17 mouse cellular contexts compared by ENCODE assay signal in the genomic region with DNA sequence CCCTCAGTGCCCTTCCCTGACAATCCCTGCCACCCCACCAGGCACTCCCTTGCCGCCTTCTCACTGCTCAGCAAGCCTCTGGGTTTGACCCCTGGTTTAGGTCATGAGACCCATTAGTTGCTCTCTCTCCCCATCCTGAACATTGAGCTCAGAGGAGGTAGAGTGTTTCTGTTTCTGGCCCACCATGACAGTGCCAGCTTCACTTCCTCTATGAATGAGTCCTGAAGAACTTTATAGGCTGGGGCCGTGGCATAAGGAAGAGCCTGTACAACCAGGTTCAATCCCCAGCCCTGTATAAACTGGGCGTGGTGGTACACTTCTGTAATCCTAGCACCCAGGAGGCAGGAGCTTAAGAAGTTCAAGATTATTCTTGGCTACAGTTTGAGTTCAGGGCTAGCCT. TPM values are rescaled to one million over a fixed set of nuclear protein-coding genes. Genes with fewer than 3 reads are reported as not detected.
A peak's percentile ranks its signal among the peaks of the same experiment; 100 is the strongest.
DNase-seq lines count a peak whose midpoint lies in the region; ATAC-seq and TF ChIP-seq lines count a peak whose summit lies in the region.
"Had no signal": no experiment of that assay in that cellular context is flagged by ENCODE, and none has a peak within 500 bp of the region (broad histone marks: within the 10 kb centered on the region; RNA-seq: fewer than 3 reads in every experiment).

No protein-coding gene starts in this region.

- no peaks in the 10 kb centered on the region for H3K9me3 ChIP-seq in heart, embryonic 10.5 days
- H3K9me3 ChIP-seq in liver, embryonic 15.5 days (replicated peaks): no peaks in the 10 kb centered on the region
- no peaks in the 10 kb centered on the region for H3K9me3 ChIP-seq in stomach, postnatal 0 days (ENCODE audit: control insufficient read depth, low read length)
- no peaks in the 10 kb centered on the region for H3K9me3 ChIP-seq in limb, embryonic 10.5 days (replicated peaks)
- H3K9me3 ChIP-seq: embryonic facial prominence, embryonic 13.5 days; forebrain, embryonic 13.5 days; heart, embryonic 12.5 days had no signal

- ATAC-seq in liver, embryonic 15.5 days (ENCODE audit: insufficient read depth): no peak
- ATAC-seq in monocyte, adult 5-6 weeks (replicated peaks; ENCODE audit: insufficient number of reproducible peaks, low FRiP score, low TSS enrichment, poor library complexity, severe bottlenecking): peak; percentile 19; the same call in 1 of the 2 replicates
- no peak for ATAC-seq in stomach, postnatal 0 days (ENCODE audit: low FRiP score, low TSS enrichment)
- ATAC-seq: forebrain, embryonic 13.5 days; intestine, embryonic 16.5 days had no signal

- TF ChIP-seq EP300 in stomach, postnatal 0 days (optimal IDR thresholded peaks at IDR 0.05): no peak

- no peak for TF ChIP-seq POLR2A in spleen, adult 2 months (IDR thresholded peaks at IDR 0.05; ENCODE audit: low read depth, low read length)

- H3K9ac ChIP-seq in liver, embryonic 15.5 days: 0 out of 2 replicates have a peak overlapping the region, but pooled peaks have one; percentile 65
- no peak overlapping the region for H3K9ac ChIP-seq in stomach, postnatal 0 days (ENCODE audit: low read length)
- H3K9ac ChIP-seq: embryonic facial prominence, embryonic 13.5 days; forebrain, embryonic 13.5 days; heart, embryonic 12.5 days; hindbrain, embryonic 14.5 days had no signal

- H3K4me3 ChIP-seq in heart, embryonic 10.5 days: no peak overlapping the region
- no peak overlapping the region for H3K4me3 ChIP-seq in spleen, adult 2 months (ENCODE audit: extremely low read depth, insufficient read depth, insufficient read length)
- H3K4me3 ChIP-seq in liver, embryonic 15.5 days (replicated peaks): no peak overlapping the region
- no peak overlapping the region for H3K4me3 ChIP-seq in stomach, postnatal 0 days (ENCODE audit: low read depth, low read length)
- H3K4me3 ChIP-seq in limb, embryonic 10.5 days: no peak overlapping the region
- H3K4me3 ChIP-seq: embryonic facial prominence, embryonic 13.5 days; forebrain, embryonic 13.5 days; heart, adult 2 months; heart, embryonic 12.5 days had no signal

- no peak for TF ChIP-seq CTCF in spleen, adult 2 months (IDR thresholded peaks at IDR 0.05; ENCODE audit: extremely low read depth, insufficient read depth, insufficient read length, insufficient replicate concordance)
- no peak for TF ChIP-seq CTCF in stomach, postnatal 0 days (IDR thresholded peaks at IDR 0.05; ENCODE audit: low read depth)

- 84% methylated on average over 3 of the region's 3 CpGs for WGBS in heart, embryonic 10.5 days
- 83% methylated on average over 3 of the region's 3 CpGs for WGBS in spleen, adult 2 months
- 68% methylated on average over 3 of the region's 3 CpGs for WGBS in liver, embryonic 15.5 days (ENCODE audit: insufficient replicate concordance)
- 81% methylated on average over 3 of the region's 3 CpGs for WGBS in stomach, postnatal 0 days
- 83% methylated on average over 3 of the region's 3 CpGs for WGBS in limb, embryonic 10.5 days

- no peaks in the 10 kb centered on the region for H3K27me3 ChIP-seq in heart, embryonic 10.5 days (ENCODE audit: insufficient read depth, poor library complexity, severe bottlenecking)
- H3K27me3 ChIP-seq in spleen, adult 2 months (ENCODE audit: control insufficient read depth, insufficient read depth, low read length): no peaks in the 10 kb centered on the region
- H3K27me3 ChIP-seq in liver, embryonic 15.5 days: no peaks in the 10 kb centered on the region
- H3K27me3 ChIP-seq in stomach, postnatal 0 days (ENCODE audit: control insufficient read depth, insufficient read depth, low read length): no peaks in the 10 kb centered on the region
- no peaks in the 10 kb centered on the region for H3K27me3 ChIP-seq in limb, embryonic 10.5 days (ENCODE audit: low read depth, poor library complexity, severe bottlenecking)
- H3K27me3 ChIP-seq: embryonic facial prominence, embryonic 13.5 days; forebrain, embryonic 13.5 days; heart, embryonic 12.5 days had no signal

- H3K27ac ChIP-seq in heart, embryonic 10.5 days: 0 out of 2 replicates have a peak overlapping the region, but pooled peaks have one; percentile 83
- peak overlapping the region; percentile 25; the same call in 1 of the 2 replicates for H3K27ac ChIP-seq in spleen, adult 2 months (ENCODE audit: insufficient read depth, low read length)
- peak overlapping the region; percentile 99 for H3K27ac ChIP-seq in liver, embryonic 15.5 days (replicated peaks)
- H3K27ac ChIP-seq in stomach, postnatal 0 days (replicated peaks): no peak overlapping the region
- H3K27ac ChIP-seq in limb, embryonic 10.5 days: no peak overlapping the region
- H3K27ac ChIP-seq: embryonic facial prominence, embryonic 13.5 days; forebrain, embryonic 13.5 days; heart, adult 2 months; hindbrain, embryonic 14.5 days had no signal

- no peak for DNase-seq in heart, embryonic 10.5 days (ENCODE audit: low spot score)
- no peak for DNase-seq in heart, postnatal 4 days
- DNase-seq in spleen, adult 2 months (ENCODE audit: low read depth in 1 of 2, low spot score in 2 of 2): no peak
- no peak for DNase-seq in spleen, postnatal 10 days (ENCODE audit: low spot score in 2 of 2)
- no peak for DNase-seq in stomach, postnatal 0 days (ENCODE audit: low spot score)
- no peak for DNase-seq in limb, embryonic 10.5 days (ENCODE audit: low spot score)
- DNase-seq: adrenal gland, postnatal 25 days; cerebellum, adult 8-10 months; cerebellum, postnatal 14 days; heart, adult 2 months had no signal

- H3K4me1 ChIP-seq in heart, embryonic 10.5 days: peaks cover 61% of the 10 kb centered on the region
- peaks cover 47% of the 10 kb centered on the region for H3K4me1 ChIP-seq in spleen, adult 2 months (ENCODE audit: control insufficient read depth, insufficient read depth, insufficient read length)
- H3K4me1 ChIP-seq in liver, embryonic 15.5 days (replicated peaks): peaks cover 97% of the 10 kb centered on the region
- no peaks in the 10 kb centered on the region for H3K4me1 ChIP-seq in stomach, postnatal 0 days (replicated peaks; ENCODE audit: control insufficient read depth, insufficient read depth)
- peaks cover 17% of the 10 kb centered on the region; the same call in 1 of the 2 replicates for H3K4me1 ChIP-seq in limb, embryonic 10.5 days
- H3K4me1 ChIP-seq: forebrain, embryonic 13.5 days had no signal

- H3K4me2 ChIP-seq in liver, embryonic 15.5 days: no peak overlapping the region
- no peak overlapping the region for H3K4me2 ChIP-seq in stomach, postnatal 0 days (replicated peaks; ENCODE audit: low read depth)
- H3K4me2 ChIP-seq: embryonic facial prominence, embryonic 13.5 days; forebrain, embryonic 13.5 days; heart, embryonic 12.5 days; hindbrain, embryonic 14.5 days had no signal

- peaks cover 5% of the 10 kb centered on the region for H3K36me3 ChIP-seq in heart, embryonic 10.5 days
- H3K36me3 ChIP-seq in spleen, adult 2 months (ENCODE audit: control insufficient read depth, insufficient read depth, low read length): peaks cover 5% of the 10 kb centered on the region; the same call in 1 of the 2 replicates
- H3K36me3 ChIP-seq in liver, embryonic 15.5 days (replicated peaks): peaks cover 23% of the 10 kb centered on the region
- H3K36me3 ChIP-seq in stomach, postnatal 0 days (ENCODE audit: control insufficient read depth, insufficient read depth, low read length): no peaks in the 10 kb centered on the region
- peaks cover 6% of the 10 kb centered on the region; the same call in 1 of the 2 replicates for H3K36me3 ChIP-seq in limb, embryonic 10.5 days

RNA-seq across cellular contexts. Expression of gene Rbm38, which starts 20.5 kb away (rescaled TPM):
- 156 and 188 TPM in 2 replicates for polyA plus RNA-seq in heart, embryonic 10.5 days (2016; fragmentation: Nextera tagmentation; extraction: Ambion mirVana)
- total RNA-seq in heart, postnatal 4 days (2021): 100 to 1,000 TPM; 112 to 126 TPM
- polyA plus RNA-seq in spleen, adult 2 months (2012; rRNA removed): 663 and 724 TPM in 2 replicates
- 315 and 352 TPM in 2 replicates for polyA plus RNA-seq in liver, embryonic 15.5 days (2015; fragmentation: Nextera tagmentation; extraction: Ambion mirVana)
- 37.6 to 41.8 TPM (median 37.7 TPM) in 3 replicates for total RNA-seq in monocyte, adult 5-6 weeks (2017)
- 24.9 and 25.4 TPM in 2 replicates for polyA plus RNA-seq in stomach, postnatal 0 days (2015; fragmentation: Nextera tagmentation; extraction: Ambion mirVana)
- 74.1 and 97.5 TPM in 2 replicates for polyA plus RNA-seq in limb, embryonic 10.5 days (2016; fragmentation: Nextera tagmentation; extraction: Ambion mirVana)

RNA-seq across cellular contexts. Expression of gene Rae1, which starts 40.9 kb away (rescaled TPM):
- polyA plus RNA-seq in heart, embryonic 10.5 days (2016; fragmentation: Nextera tagmentation; extraction: Ambion mirVana): 139 and 162 TPM in 2 replicates
- total RNA-seq in heart, postnatal 4 days (2021): 10 to 100 TPM; 55.9 to 60.3 TPM
- polyA plus RNA-seq in spleen, adult 2 months (2012; rRNA removed): 48.3 and 51.5 TPM in 2 replicates
- polyA plus RNA-seq in liver, embryonic 15.5 days (2015; fragmentation: Nextera tagmentation; extraction: Ambion mirVana): 64.0 and 64.7 TPM in 2 replicates
- total RNA-seq in monocyte, adult 5-6 weeks (2017): 40.0 to 48.7 TPM (median 46.6 TPM) in 3 replicates
- 66.8 and 68.7 TPM in 2 replicates for polyA plus RNA-seq in stomach, postnatal 0 days (2015; fragmentation: Nextera tagmentation; extraction: Ambion mirVana)
- 179 and 196 TPM in 2 replicates for polyA plus RNA-seq in limb, embryonic 10.5 days (2016; fragmentation: Nextera tagmentation; extraction: Ambion mirVana)

Comparison
In these comparisons a context has a peak if more than half of its experiments do, and no peak if none do; other contexts are left out.
1. H3K27ac ChIP-seq: peak in heart, embryonic 10.5 days (single experiment), spleen, adult 2 months (single experiment) and liver, embryonic 15.5 days (single experiment); none in stomach, postnatal 0 days (single experiment) and limb, embryonic 10.5 days (single experiment).